Mouse (Mus musculus): ENCODE results near the gene Cdk10. TPM values are rescaled to one million over a fixed set of nuclear protein-coding genes. Genes with fewer than 3 reads are reported as not detected.
"Not testable (repeated sequence)": the region's sequence is repeated elsewhere in the genome, so short reads cannot be mapped to it uniquely, and the experiment has no call there.

Cdk10 gene
- total RNA-seq (2022) = 100 to 1,000 TPM in 1 of 4 experiments, 10 to 100 TPM in 3; 87.5 to 104 (median 91.5) TPM

GRCm38 (mm10) chr8:123224278-123225266 is at the start of gene Cdk10:
Gene Cdk10, plus strand, starts transcription at chr8:123224842.
- peak; percentile 89 to 95 for DNase-seq (ENCODE audit: low spot score in 2 of 2)

GRCm38 (mm10) chr8:123181391-123181790 is 43.3 kb upstream of the Cdk10 start:
- DNase-seq (ENCODE audit: low spot score in 2 of 2) = no peak

- no peak for DNase-seq (ENCODE audit: low spot score in 2 of 2)
Measured at GRCm38 (mm10) chr8:123185566-123186409, 38.9 kb upstream of the Cdk10 start, which contains the start of gene Dpep1. Gene Dpep1, plus strand, starts transcription at chr8:123186242.

- DNase-seq (ENCODE audit: low spot score in 2 of 2) = no peak
Measured at GRCm38 (mm10) chr8:123188006-123188405, 36.6 kb upstream of the Cdk10 start.

GRCm38 (mm10) chr8:123188841-123189240 is 35.8 kb upstream of the Cdk10 start:
- no peak for DNase-seq (ENCODE audit: low spot score in 2 of 2)

GRCm38 (mm10) chr8:123190678-123191077 is 34.0 kb upstream of the Cdk10 start:
- peak; percentile 62 for DNase-seq (ENCODE audit: low spot score in 2 of 2)

- DNase-seq (ENCODE audit: low spot score in 2 of 2) = no peak
Measured at GRCm38 (mm10) chr8:123191908-123192307, 32.7 kb upstream of the Cdk10 start.

- no peak for DNase-seq (ENCODE audit: low spot score in 2 of 2)
Measured at GRCm38 (mm10) chr8:123193771-123194170, 30.9 kb upstream of the Cdk10 start.

GRCm38 (mm10) chr8:123197016-123197415 is 27.6 kb upstream of the Cdk10 start:
- not testable (repeated sequence) for DNase-seq (ENCODE audit: low spot score in 2 of 2)

GRCm38 (mm10) chr8:123199864-123200263 is 24.8 kb upstream of the Cdk10 start:
- no peak for DNase-seq (ENCODE audit: low spot score in 2 of 2)

- DNase-seq (ENCODE audit: low spot score in 2 of 2) = peak in 1 of 2 experiments; percentile 64
Measured at GRCm38 (mm10) chr8:123202288-123202687, 22.4 kb upstream of the Cdk10 start.

GRCm38 (mm10) chr8:123203571-123203970 is 21.1 kb upstream of the Cdk10 start:
- no peak for DNase-seq (ENCODE audit: low spot score in 2 of 2)

GRCm38 (mm10) chr8:123211876-123212275 is 12.8 kb upstream of the Cdk10 start:
- DNase-seq (ENCODE audit: low spot score in 2 of 2) = no peak

GRCm38 (mm10) chr8:123212321-123213117 is 12.1 kb upstream of the Cdk10 start, which contains the start of the genes Chmp1a and Spata33:
Gene Chmp1a, minus strand, starts transcription at chr8:123212763.
Gene Spata33, plus strand, starts transcription at chr8:123212832.
- DNase-seq (ENCODE audit: low spot score in 2 of 2) = peak; percentile 72 to 87

GRCm38 (mm10) chr8:123213118-123213772 is 11.4 kb upstream of the Cdk10 start:
- no peak for DNase-seq (ENCODE audit: low spot score in 2 of 2)

- no peak for DNase-seq (ENCODE audit: low spot score in 2 of 2)
Measured at GRCm38 (mm10) chr8:123215430-123215829, 9.2 kb upstream of the Cdk10 start.

GRCm38 (mm10) chr8:123220917-123221316 is 3.7 kb upstream of the Cdk10 start:
- DNase-seq (ENCODE audit: low spot score in 2 of 2) = no peak

GRCm38 (mm10) chr8:123228416-123228815 is 3.8 kb downstream of the Cdk10 start:
- DNase-seq (ENCODE audit: low spot score in 2 of 2) = peak in 1 of 2 experiments; percentile 41

- not testable (repeated sequence) for DNase-seq (ENCODE audit: low spot score in 2 of 2)
Measured at GRCm38 (mm10) chr8:123230326-123230725, 5.7 kb downstream of the Cdk10 start.

GRCm38 (mm10) chr8:123231742-123232141 is 7.1 kb downstream of the Cdk10 start:
- no peak for DNase-seq (ENCODE audit: low spot score in 2 of 2)
